Mouse (Mus musculus) MEL (cell line): Measurements from ENCODE around the gene Cmtm2b. TPM values are rescaled to one million over a fixed set of nuclear protein-coding genes. Genes with fewer than 3 reads are reported as not detected.

Source experiments
- DNase-seq: peaks from one replicate; pipeline ENCODE4 v3.0.0; 2011; ENCODE audit warnings: low read depth, low spot score
- H3K27ac ChIP-seq: 2 replicates; pipeline ENCODE4 v1.5.1; 2012; ENCODE audit warnings: low read depth, mild to moderate bottlenecking, control low read depth, low read length, moderate library complexity; ENCODE audit not compliant: control insufficient read depth
- H3K27me3 ChIP-seq, 2 experiments: fragments of 150-350 bp in 1 of 2; sonication (generic) in 1 of 2; 2 replicates each; pipeline ENCODE4 v1.6.1; 2012; ENCODE audit warnings: low read length in 2 of 2, mild to moderate bottlenecking in 2 of 2, improper control_type of control experiment in 1 of 2, moderate library complexity in 1 of 2; ENCODE audit not compliant: insufficient read depth in 2 of 2, control insufficient read depth in 1 of 2
- H3K36me3 ChIP-seq, 2 experiments: 2 replicates each; pipeline ENCODE4 v1.6.1; 2012 to 2014; ENCODE audit warnings: low read length in 2 of 2, improper control_type of control experiment in 1 of 2, inconsistent platforms in 1 of 2, mild to moderate bottlenecking in 1 of 2; ENCODE audit not compliant: insufficient read depth in 2 of 2, control insufficient read depth in 1 of 2
- H3K4me1 ChIP-seq, 2 experiments: fragments of 150-350 bp in 1 of 2; sonication (generic) in 1 of 2; 2 replicates each; pipeline ENCODE4 v1.6.1; 2012; ENCODE audit warnings: low read length in 2 of 2, improper control_type of control experiment in 1 of 2, mild to moderate bottlenecking in 1 of 2; ENCODE audit not compliant: insufficient read depth in 2 of 2, control insufficient read depth in 1 of 2
- H3K4me3 ChIP-seq, 2 experiments: fragments of 150-350 bp in 1 of 2; sonication (generic) in 1 of 2; 2 replicates each; pipeline ENCODE4 v1.5.1; 2012; ENCODE audit warnings: low read depth in 2 of 2, low read length in 2 of 2, mild to moderate bottlenecking in 2 of 2, moderate library complexity in 2 of 2, control low read depth in 1 of 2, improper control_type of control experiment in 1 of 2; ENCODE audit not compliant: control insufficient read depth in 1 of 2, insufficient read depth in 1 of 2
- H3K79me2 ChIP-seq: 2 replicates; pipeline ENCODE4 v1.6.1; 2012; ENCODE audit warnings: mild to moderate bottlenecking, low read length, moderate library complexity; ENCODE audit not compliant: control insufficient read depth, poor library complexity, insufficient read depth
- H3K9ac ChIP-seq: 2 replicates; pipeline ENCODE4 v1.6.1; 2012; ENCODE audit warnings: low read depth, mild to moderate bottlenecking, control low read depth, low read length, moderate library complexity; ENCODE audit not compliant: control insufficient read depth, poor library complexity, severe bottlenecking
- H3K9me3 ChIP-seq: fragments of 150-350 bp; sonication (generic); replicated peaks from 2 replicates; pipeline ENCODE4 v1.6.1; 2012; ENCODE audit warnings: mild to moderate bottlenecking, low read length, improper control_type of control experiment, moderate library complexity; ENCODE audit not compliant: insufficient read depth
- CHD2 ChIP-seq: IDR thresholded peaks from 2 replicates; pipeline ENCODE4 v1.6.1; 2011; ENCODE audit warnings: low read length, improper control_type of control experiment
- CTCF ChIP-seq, 3 experiments: IDR thresholded peaks in 2 of 3; conservative IDR thresholded peaks in 1 of 3; 2 replicates each; pipeline ENCODE4 v1.5.1; 2011 to 2012; ENCODE audit warnings: low read length in 3 of 3, low read depth in 2 of 3, mild to moderate bottlenecking in 2 of 3, improper control_type of control experiment in 1 of 3, inconsistent platforms in 1 of 3, mixed read lengths in 1 of 3, moderate library complexity in 1 of 3; ENCODE audit not compliant: control insufficient read depth in 1 of 3, insufficient read depth in 1 of 3, poor library complexity in 1 of 3, severe bottlenecking in 1 of 3
- E2F4 ChIP-seq: IDR thresholded peaks from 2 replicates; pipeline ENCODE4 v1.6.1; 2011; ENCODE audit warnings: low read depth, low read length, improper control_type of control experiment, borderline replicate concordance
- ETS1 ChIP-seq: IDR thresholded peaks from 2 replicates; pipeline ENCODE4 v1.6.1; 2012; ENCODE audit warnings: low read depth, mild to moderate bottlenecking, inconsistent platforms, low read length, improper control_type of control experiment, moderate library complexity
- HCFC1 ChIP-seq: IDR thresholded peaks from 2 replicates; pipeline ENCODE4 v1.6.1; 2012; ENCODE audit warnings: low read depth, mild to moderate bottlenecking, inconsistent platforms, low read length, improper control_type of control experiment, moderate library complexity
- JUND ChIP-seq: IDR thresholded peaks from 2 replicates; pipeline ENCODE4 v1.6.1; 2011; ENCODE audit warnings: low read depth, mild to moderate bottlenecking, improper control_type of control experiment, low read length
- KAT2A ChIP-seq: conservative IDR thresholded peaks from 2 replicates; pipeline ENCODE4 v1.6.1; 2012; ENCODE audit warnings: low read depth, low read length, improper control_type of control experiment, inconsistent platforms
- MAFK ChIP-seq: IDR thresholded peaks from 2 replicates; pipeline ENCODE4 v1.6.1; 2011; ENCODE audit warnings: low read depth, mild to moderate bottlenecking, low read length, improper control_type of control experiment, borderline replicate concordance
- MEF2A ChIP-seq: IDR thresholded peaks from 2 replicates; pipeline ENCODE4 v1.6.1; 2014; ENCODE audit warnings: low read depth, mild to moderate bottlenecking, inconsistent platforms, low read length, improper control_type of control experiment; ENCODE audit not compliant: poor library complexity, insufficient replicate concordance, severe bottlenecking; ENCODE audit errors: extremely low read depth
- MYB ChIP-seq: IDR thresholded peaks from 2 replicates; pipeline ENCODE4 v1.6.1; 2011; ENCODE audit warnings: mild to moderate bottlenecking, low read depth, low read length, improper control_type of control experiment
- NELFE ChIP-seq: IDR thresholded peaks from 2 replicates; pipeline ENCODE4 v1.6.1; 2011; ENCODE audit warnings: low read depth, low read length, improper control_type of control experiment
- NRF1 ChIP-seq: IDR thresholded peaks from 2 replicates; pipeline ENCODE4 v1.6.1; 2014; ENCODE audit warnings: low read depth, mild to moderate bottlenecking, inconsistent platforms, low read length, improper control_type of control experiment, moderate library complexity; ENCODE audit not compliant: poor library complexity, insufficient read depth, severe bottlenecking
- POLR2A ChIP-seq, 2 experiments: IDR thresholded peaks; 2 replicates each; pipeline ENCODE4 v1.6.1; 2011 to 2012; ENCODE audit warnings: low read length in 2 of 2, mild to moderate bottlenecking in 2 of 2, control low read depth in 1 of 2, improper control_type of control experiment in 1 of 2, low read depth in 1 of 2, moderate library complexity in 1 of 2; ENCODE audit not compliant: control insufficient read depth in 1 of 2, insufficient read depth in 1 of 2, poor library complexity in 1 of 2
- POLR2AphosphoS2 ChIP-seq: IDR thresholded peaks from 2 replicates; pipeline ENCODE4 v1.6.1; 2011; ENCODE audit warnings: low read length, improper control_type of control experiment
- POLR2AphosphoS5 ChIP-seq: IDR thresholded peaks from 2 replicates; pipeline ENCODE4 v1.6.1; 2012; ENCODE audit warnings: low read depth, borderline replicate concordance, mild to moderate bottlenecking, inconsistent platforms, low read length, moderate library complexity, mixed read lengths
- RAD21 ChIP-seq: IDR thresholded peaks from 2 replicates; pipeline ENCODE4 v1.6.1; 2011; ENCODE audit warnings: mild to moderate bottlenecking, low read depth, low read length, improper control_type of control experiment
- RCOR1 ChIP-seq: IDR thresholded peaks from 2 replicates; pipeline ENCODE4 v1.6.1; 2012; ENCODE audit warnings: low read depth, mild to moderate bottlenecking, inconsistent platforms, low read length, improper control_type of control experiment
- SIN3A ChIP-seq: IDR thresholded peaks from 2 replicates; pipeline ENCODE4 v1.6.1; 2012; ENCODE audit warnings: low read length, improper control_type of control experiment, inconsistent platforms
- SMC3 ChIP-seq: IDR thresholded peaks from 2 replicates; pipeline ENCODE4 v1.6.1; 2011; ENCODE audit warnings: low read depth, low read length, improper control_type of control experiment
- TBP ChIP-seq: IDR thresholded peaks from 2 replicates; pipeline ENCODE4 v1.8.0; 2011; ENCODE audit warnings: low read depth, low read length, improper control_type of control experiment
- TCF12 ChIP-seq: IDR thresholded peaks from 2 replicates; pipeline ENCODE4 v1.6.1; 2014; ENCODE audit warnings: low read depth, mild to moderate bottlenecking, inconsistent platforms, low read length, improper control_type of control experiment, moderate library complexity
- UBTF ChIP-seq: IDR thresholded peaks from 2 replicates; pipeline ENCODE4 v1.6.1; 2012; ENCODE audit warnings: low read depth, mild to moderate bottlenecking, inconsistent platforms, low read length, improper control_type of control experiment, moderate library complexity, borderline replicate concordance; ENCODE audit not compliant: insufficient read depth
- USF1 ChIP-seq: IDR thresholded peaks from 2 replicates; pipeline ENCODE4 v1.6.1; 2014; ENCODE audit warnings: low read depth, mild to moderate bottlenecking, inconsistent platforms, low read length, improper control_type of control experiment, moderate library complexity
- USF2 ChIP-seq, 2 experiments: IDR thresholded peaks; 2 replicates each; pipeline ENCODE4 v1.6.1; 2011 to 2012; ENCODE audit warnings: improper control_type of control experiment in 2 of 2, low read length in 2 of 2, borderline replicate concordance in 1 of 2, inconsistent platforms in 1 of 2, low read depth in 1 of 2, mild to moderate bottlenecking in 1 of 2; ENCODE audit not compliant: insufficient read depth in 1 of 2
- ZMIZ1 ChIP-seq: IDR thresholded peaks from 2 replicates; pipeline ENCODE4 v1.6.1; 2012; ENCODE audit warnings: low read depth, mild to moderate bottlenecking, inconsistent platforms, low read length, improper control_type of control experiment, moderate library complexity
- polyA plus RNA-seq, 2 experiments: library from polyadenylated mRNA; stranded (reverse) in 1 of 2; unstranded in 1 of 2; fragments of >175 nt in 1 of 2; fragments of >200 nt in 1 of 2; gene quantifications; 2 replicates each; pipeline versions ENCODE4 v1.2.1 to v1.2.4; 2012; ENCODE audit warnings: low replicate concordance in 2 of 2, low read depth in 1 of 2; ENCODE audit not compliant: insufficient read length in 2 of 2, insufficient read depth in 1 of 2, missing spikeins in 1 of 2
- total RNA-seq: library from RNA; depleted of rRNA; stranded (reverse); fragments of 300-350 nt; gene quantifications from 2 replicates; pipeline ENCODE4 v1.2.3, GENCODE M21; 2012

Cmtm2b gene
- total and polyA plus RNA-seq, 3 experiments, result not detected

GRCm38 (mm10) chr8:104348971-104349370 lies 26.9 kb downstream of the Cmtm2b start:
- H3K36me3 ChIP-seq, result no peaks in the 10 kb centered on the region
- TF ChIP-seq POLR2A (IDR thresholded peaks at IDR 0.05; ENCODE audit: control insufficient read depth in 1 of 2, insufficient read depth in 1 of 2, low read depth in 1 of 2, low read length in 2 of 2, poor library complexity in 1 of 2) (no peak), POLR2AphosphoS2 (no peak), NELFE (no peak), ETS1 (no peak), KAT2A (no peak), RAD21 (no peak), SIN3A (no peak), HCFC1 (no peak)
- no peaks in the 10 kb centered on the region for H3K79me2 ChIP-seq
- H3K27me3 ChIP-seq, result no peaks in the 10 kb centered on the region
- no peaks in the 10 kb centered on the region for H3K4me1 ChIP-seq
- H3K27ac ChIP-seq, result no peak overlapping the region
- DNase-seq, result no peak
- no peaks in the 10 kb centered on the region for H3K9me3 ChIP-seq
- no peak overlapping the region for H3K9ac ChIP-seq
- H3K4me3 ChIP-seq, result no peak overlapping the region

DNA sequence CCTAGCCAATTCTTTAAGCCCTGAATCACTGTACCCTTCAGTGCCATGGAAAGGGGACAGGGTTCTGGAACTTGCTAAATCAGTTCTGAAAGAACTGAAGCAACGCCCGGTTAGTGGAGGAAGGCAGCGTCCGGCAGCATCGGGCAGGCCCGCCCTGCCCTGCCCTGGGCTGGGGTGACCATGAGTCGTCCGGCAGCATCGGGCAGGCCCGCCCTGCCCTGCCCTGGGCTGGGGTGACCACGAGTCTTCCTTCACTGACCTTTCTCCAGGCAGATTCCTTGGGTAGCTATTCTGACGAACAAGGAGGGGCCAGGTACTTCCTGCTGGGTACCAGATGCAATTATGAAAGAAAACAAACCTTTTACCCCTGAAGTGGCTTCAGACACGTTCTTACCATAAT lies 28.0 kb downstream of the Cmtm2b start:
- no peak overlapping the region for H3K27ac ChIP-seq
- DNase-seq, result no peak
- H3K4me1 ChIP-seq, result no peaks in the 10 kb centered on the region
- no peaks in the 10 kb centered on the region for H3K9me3 ChIP-seq
- TF ChIP-seq POLR2AphosphoS5, result no peak
- TF ChIP-seq MEF2A, result no peak
- TF ChIP-seq RCOR1, result no peak
- TF ChIP-seq POLR2A (IDR thresholded peaks at IDR 0.05; ENCODE audit: control insufficient read depth in 1 of 2, insufficient read depth in 1 of 2, low read depth in 1 of 2, low read length in 2 of 2, poor library complexity in 1 of 2), result no peak
- TF ChIP-seq MAFK, result no peak
- TF ChIP-seq MYB, result no peak
- no peak overlapping the region for H3K4me3 ChIP-seq
- no peaks in the 10 kb centered on the region for H3K36me3 ChIP-seq
- no peaks in the 10 kb centered on the region for H3K27me3 ChIP-seq
- H3K9ac ChIP-seq, result no peak overlapping the region
- no peaks in the 10 kb centered on the region for H3K79me2 ChIP-seq

DNA sequence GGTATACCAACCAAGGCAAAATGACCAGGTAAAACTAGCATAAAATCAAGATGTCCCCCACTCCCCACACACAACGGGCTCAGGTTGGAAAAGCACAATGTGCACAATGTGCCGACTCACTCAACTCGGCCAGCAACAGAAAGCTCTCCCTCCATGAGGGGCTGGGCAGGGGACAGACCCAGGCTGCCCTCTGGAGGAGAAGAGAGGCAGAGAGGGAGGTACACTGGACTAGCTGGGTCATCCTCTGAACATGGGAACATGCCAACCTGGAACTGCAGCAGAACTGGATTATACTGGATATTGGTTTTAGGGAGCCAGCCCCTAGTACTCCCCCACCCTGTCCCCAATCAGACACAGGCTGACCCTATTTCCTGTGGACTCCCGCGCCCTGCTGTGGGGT lies 31.2 kb downstream of the Cmtm2b start:
- Histone ChIP-seq H3K9me3 (no peaks in the 10 kb centered on the region), H3K9ac (no peak overlapping the region), H3K36me3 (no peaks in the 10 kb centered on the region), H3K27ac (no peak overlapping the region), H3K4me3 (no peak overlapping the region), H3K79me2 (no peaks in the 10 kb centered on the region), H3K4me1 (no peaks in the 10 kb centered on the region), H3K27me3 (no peaks in the 10 kb centered on the region)
- TF ChIP-seq USF2 (IDR thresholded peaks at IDR 0.05; ENCODE audit: borderline replicate concordance in 1 of 2, insufficient read depth in 1 of 2, low read depth in 1 of 2, low read length in 2 of 2), result no peak
- TF ChIP-seq KAT2A, result no peak
- TF ChIP-seq NRF1, result no peak
- no peak for TF ChIP-seq USF1
- TF ChIP-seq CHD2, result no peak
- peak; percentile 17; the same call in 1 of the 2 replicates for TF ChIP-seq SMC3
- TF ChIP-seq JUND, result no peak
- TF ChIP-seq TBP, result no peak
- TF ChIP-seq ZMIZ1, result no peak
- TF ChIP-seq HCFC1, result no peak
- TF ChIP-seq UBTF, result no peak
- TF ChIP-seq E2F4, result no peak
- 0 out of 2 replicates have a peak, but pooled peaks have one; percentile 7 for TF ChIP-seq RAD21
- no peak for TF ChIP-seq POLR2AphosphoS5
- no peak for TF ChIP-seq TCF12
- TF ChIP-seq CTCF (IDR thresholded peaks at IDR 0.05 in 2 of 3, conservative IDR thresholded peaks at IDR 0.05 in 1 of 3; ENCODE audit: control insufficient read depth in 1 of 3, insufficient read depth in 1 of 3, low read depth in 2 of 3, low read length in 3 of 3, poor library complexity in 1 of 3, severe bottlenecking in 1 of 3), result peak in 2 of 3 experiments; percentile 25 to 32; a peak in 3 of 6 replicates
- no peak for DNase-seq
